Mouse (Mus musculus): ENCODE results near the gene Rcor3. TPM values are rescaled to one million over a fixed set of nuclear protein-coding genes. Genes with fewer than 3 reads are reported as not detected.
A peak's percentile ranks its signal among the peaks of the same experiment; 100 is the strongest.

Rcor3 gene
- polyA plus RNA-seq, 1 experiment: 38.7 TPM

DNA sequence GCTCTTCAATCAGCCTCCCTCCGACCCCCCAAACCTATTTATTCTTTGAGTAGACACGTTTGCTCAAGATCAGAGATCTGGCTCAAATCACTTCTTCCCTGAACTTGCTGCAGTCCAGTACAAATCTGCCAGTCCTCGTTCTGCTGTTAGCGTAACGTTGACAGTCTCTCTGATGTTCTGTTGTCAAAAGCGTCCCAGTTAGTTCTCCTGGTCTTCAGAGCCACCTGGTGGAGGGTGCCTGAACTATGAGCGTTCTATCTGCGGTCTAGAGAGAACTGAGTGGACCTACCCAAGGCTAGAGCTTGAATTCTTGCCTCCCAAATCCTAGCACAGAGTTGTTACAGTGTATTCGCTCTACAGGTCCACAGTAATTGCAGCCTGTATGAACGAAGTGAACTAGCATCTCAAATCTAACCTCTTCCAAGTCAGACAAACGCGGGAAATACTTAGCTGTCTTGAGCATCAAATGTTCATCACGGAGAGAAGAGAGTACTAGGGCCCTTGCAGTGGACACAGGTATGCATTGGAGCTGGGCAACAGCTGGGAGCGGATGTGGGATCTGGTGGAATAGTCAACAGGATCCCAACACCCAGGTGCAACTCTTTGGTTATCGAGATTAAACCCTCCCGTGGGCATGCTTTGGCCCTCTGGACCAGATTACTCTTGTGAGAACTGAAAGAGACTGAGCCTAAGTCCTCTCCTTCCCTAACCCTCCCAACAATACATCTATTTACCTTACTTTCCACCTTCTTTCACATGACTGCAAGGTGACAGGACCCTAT is 44.8 kb downstream of the Rcor3 start:
- H3K27me3 ChIP-seq (ENCODE audit: control insufficient read depth, insufficient read depth, low read length): no peaks in the 10 kb centered on the region
- peak overlapping the region; percentile 63 for H3K4me3 ChIP-seq (replicated peaks; ENCODE audit: insufficient read depth, low read depth, low read length)
- DNase-seq: peak; percentile 79 to 83
- 30% methylated on average over 16 of the region's 16 CpGs for WGBS
- H3K27ac ChIP-seq (ENCODE audit: insufficient read depth, low read length): no peak overlapping the region
- H3K4me1 ChIP-seq (ENCODE audit: control insufficient read depth, insufficient read depth, low read length): no peaks in the 10 kb centered on the region
- peak; percentile 95 for TF ChIP-seq CTCF (IDR thresholded peaks at IDR 0.05; ENCODE audit: borderline replicate concordance, insufficient read depth, low read depth, low read length)
- no peak for TF ChIP-seq POLR2A (IDR thresholded peaks at IDR 0.05; ENCODE audit: borderline replicate concordance, insufficient read depth, low read length)

DNA sequence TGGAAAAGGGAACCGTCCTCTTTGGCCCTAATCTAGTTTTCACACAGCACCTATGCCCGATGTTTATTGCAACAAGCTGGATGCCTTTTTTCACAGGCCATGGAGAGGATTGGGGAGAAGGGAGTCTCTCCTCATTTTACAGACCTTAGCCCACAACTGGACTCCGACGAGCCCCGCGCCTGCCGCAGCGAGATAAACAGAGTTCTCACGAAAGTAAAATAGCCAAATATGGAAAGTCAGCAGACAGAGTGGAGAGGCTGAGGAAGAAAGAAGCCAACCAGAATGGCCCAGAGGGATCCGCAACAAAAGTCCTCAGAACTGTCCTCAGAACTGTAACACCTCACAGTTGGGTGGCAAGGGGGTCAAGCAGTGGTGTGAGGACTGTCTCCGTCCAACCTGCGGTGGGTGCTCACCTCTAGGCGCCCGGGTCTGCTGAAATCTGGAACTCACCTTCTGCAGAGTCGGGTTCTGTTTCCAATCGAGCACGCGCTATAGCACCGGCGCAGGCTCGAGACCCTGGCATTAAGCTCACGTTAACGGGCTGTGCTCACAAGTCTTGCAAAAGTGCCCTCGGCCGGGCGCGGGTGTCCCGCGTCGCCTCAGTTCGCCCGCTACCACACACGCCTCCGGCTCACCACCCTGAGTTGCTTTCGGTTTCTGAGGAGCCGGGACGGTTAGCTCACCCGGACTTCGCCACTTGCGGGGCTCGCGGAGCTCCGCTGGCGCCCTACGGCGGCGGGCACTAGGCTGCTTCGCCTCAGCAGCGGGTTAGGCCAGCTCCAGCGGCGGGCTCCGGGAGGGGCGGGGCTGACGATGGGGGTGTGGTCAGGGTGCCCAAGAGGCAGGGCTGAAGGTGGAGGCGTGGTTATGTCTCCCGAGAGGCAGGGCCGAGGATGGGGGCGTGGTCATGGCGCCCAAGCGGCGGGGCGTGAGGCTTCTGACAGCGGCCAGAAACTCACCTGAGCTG is 45.8 kb downstream of the Rcor3 start, which contains the start of gene Traf5:
Traf5 (minus strand) TSS at position 754 of the 967 bp plus-strand sequence.
- WGBS: 4% methylated on average over 63 of the region's 63 CpGs
- no peaks in the 10 kb centered on the region for H3K27me3 ChIP-seq (ENCODE audit: control insufficient read depth, insufficient read depth, low read length)
- no peak for TF ChIP-seq CTCF (IDR thresholded peaks at IDR 0.05; ENCODE audit: borderline replicate concordance, insufficient read depth, low read depth, low read length)
- TF ChIP-seq POLR2A (IDR thresholded peaks at IDR 0.05; ENCODE audit: borderline replicate concordance, insufficient read depth, low read length): no peak
- peak; percentile 86 to 87 for DNase-seq
- peak within 1 kb of the TSS; percentile 63 for H3K4me3 ChIP-seq (replicated peaks; ENCODE audit: insufficient read depth, low read depth, low read length)
- H3K4me1 ChIP-seq (ENCODE audit: control insufficient read depth, insufficient read depth, low read length): no peaks in the 10 kb centered on the region
- H3K27ac ChIP-seq (ENCODE audit: insufficient read depth, low read length): no peak within 1 kb of the TSS

DNA sequence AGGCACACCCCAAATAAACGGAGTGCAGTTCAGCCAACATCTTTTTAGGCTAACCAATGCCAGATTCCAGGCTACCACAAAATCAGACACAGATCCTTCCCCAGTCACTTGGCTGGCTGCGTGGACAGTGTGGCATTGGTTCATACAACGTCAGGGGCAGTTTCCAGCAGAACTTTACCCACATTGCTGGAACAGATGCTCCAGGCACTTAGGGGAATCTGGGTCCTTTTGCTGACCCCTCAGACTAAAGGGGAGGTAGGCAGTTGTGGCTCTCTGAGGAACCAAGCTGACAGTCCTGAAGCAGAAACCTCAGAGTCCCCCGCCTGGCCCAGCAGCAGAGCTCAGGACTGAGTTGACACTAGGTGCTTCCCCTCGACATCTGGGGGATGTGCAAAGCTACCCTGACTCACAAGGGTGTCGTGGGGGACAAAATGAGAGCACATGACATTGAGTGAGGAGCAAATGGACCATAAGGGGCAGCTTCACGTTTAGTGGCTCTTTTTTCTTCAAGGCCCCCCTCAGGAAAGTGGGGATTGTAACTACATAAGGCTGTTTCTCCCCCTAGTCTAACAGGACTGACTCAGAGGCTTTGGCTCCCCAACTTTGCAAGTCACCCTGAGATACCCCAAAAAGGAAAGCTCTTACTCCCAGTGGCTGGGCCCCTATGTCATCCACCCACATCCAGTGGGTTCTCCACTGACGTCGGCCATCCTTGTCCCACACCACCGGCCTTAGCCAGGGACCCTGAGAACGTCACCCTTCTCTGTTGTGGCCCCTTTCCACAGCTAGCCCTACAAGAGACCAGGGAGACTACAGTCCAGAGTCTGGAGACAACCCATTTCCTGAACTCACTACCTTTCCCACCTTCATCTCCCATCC is 46.9 kb downstream of the Rcor3 start:
- 72% methylated on average over 11 of the region's 11 CpGs for WGBS
- Histone ChIP-seq H3K27ac (ENCODE audit: insufficient read depth, low read length) (no peak overlapping the region), H3K27me3 (ENCODE audit: control insufficient read depth, insufficient read depth, low read length) (no peaks in the 10 kb centered on the region), H3K4me3 (replicated peaks; ENCODE audit: insufficient read depth, low read depth, low read length) (no peak overlapping the region), H3K4me1 (ENCODE audit: control insufficient read depth, insufficient read depth, low read length) (no peaks in the 10 kb centered on the region)
- no peak for TF ChIP-seq POLR2A (IDR thresholded peaks at IDR 0.05; ENCODE audit: borderline replicate concordance, insufficient read depth, low read length)
- no peak for TF ChIP-seq CTCF (IDR thresholded peaks at IDR 0.05; ENCODE audit: borderline replicate concordance, insufficient read depth, low read depth, low read length)
- no peak for DNase-seq

DNA sequence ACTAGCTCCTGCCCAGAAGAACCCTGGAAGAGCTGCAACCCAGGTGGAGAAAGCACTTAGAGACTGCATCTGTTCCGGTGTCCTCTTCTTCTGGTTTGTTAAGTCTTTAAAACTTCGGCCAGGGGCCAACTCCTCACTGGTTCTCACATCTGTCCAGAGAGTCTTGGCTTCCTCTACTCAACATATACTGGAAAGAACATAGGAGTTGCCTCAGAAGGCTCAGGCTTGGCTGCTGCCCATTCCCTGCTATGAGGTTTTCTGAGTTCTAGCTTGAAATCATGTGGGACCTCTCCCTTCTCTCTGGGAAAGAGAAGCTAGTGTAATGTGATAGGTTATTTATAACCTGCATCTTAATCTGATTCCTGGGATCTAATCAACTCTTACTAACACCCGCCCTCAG is 47.6 kb downstream of the Rcor3 start:
- WGBS: 70% methylated on average over 3 of the region's 3 CpGs

DNA sequence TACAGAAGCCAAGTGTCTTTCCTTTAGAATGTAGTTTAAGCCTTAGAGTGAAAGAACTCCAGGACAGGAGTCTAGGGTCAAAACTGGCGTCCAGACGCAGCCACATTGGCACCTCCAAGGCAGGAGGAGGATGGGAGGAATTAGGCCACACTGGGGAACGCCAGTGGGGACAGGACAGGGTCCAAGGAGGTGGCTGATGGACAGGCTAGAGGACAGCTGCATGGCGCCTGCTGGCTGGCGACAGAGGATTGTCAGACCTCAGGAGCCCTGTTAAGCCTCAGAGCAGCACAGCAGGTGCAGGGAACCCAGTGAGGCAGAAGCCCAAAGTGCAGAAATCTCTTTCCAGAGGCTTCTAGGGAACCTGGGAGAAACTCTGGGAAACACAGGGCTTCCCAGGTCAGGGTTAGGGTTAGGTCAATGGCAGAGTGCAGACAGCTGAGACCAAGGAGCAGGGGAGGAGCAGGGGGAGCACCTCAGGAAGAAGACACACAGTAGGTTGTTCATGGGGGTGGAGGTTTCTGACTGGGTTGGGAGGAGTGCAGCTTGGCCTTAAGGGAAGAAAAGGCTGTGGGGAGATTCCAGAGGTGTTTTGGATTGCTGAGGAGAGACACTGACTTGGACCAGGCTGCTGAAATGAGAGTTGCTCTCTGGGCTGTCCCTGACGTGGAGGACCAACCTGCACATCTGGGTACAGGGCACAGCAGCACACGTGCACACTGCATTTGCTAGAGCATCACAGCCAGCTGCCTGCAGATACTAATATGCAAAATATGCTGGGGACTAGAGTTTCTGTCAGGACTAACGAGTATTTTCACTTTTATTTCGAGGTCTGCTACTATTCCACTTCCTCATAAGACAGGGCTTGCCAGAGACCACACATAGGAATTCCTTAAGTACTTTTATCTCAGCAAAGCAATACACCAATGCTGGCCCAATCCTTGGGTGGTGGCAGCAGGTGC is 48.4 kb downstream of the Rcor3 start:
- no peak for DNase-seq
- Histone ChIP-seq H3K27ac (ENCODE audit: insufficient read depth, low read length) (no peak overlapping the region), H3K4me3 (replicated peaks; ENCODE audit: insufficient read depth, low read depth, low read length) (no peak overlapping the region), H3K4me1 (ENCODE audit: control insufficient read depth, insufficient read depth, low read length) (no peaks in the 10 kb centered on the region), H3K27me3 (ENCODE audit: control insufficient read depth, insufficient read depth, low read length) (no peaks in the 10 kb centered on the region)
- 57% methylated on average over 9 of the region's 9 CpGs for WGBS
- TF ChIP-seq CTCF (IDR thresholded peaks at IDR 0.05; ENCODE audit: borderline replicate concordance, insufficient read depth, low read depth, low read length) (no peak), POLR2A (IDR thresholded peaks at IDR 0.05; ENCODE audit: borderline replicate concordance, insufficient read depth, low read length) (no peak)

More for the DNA sequence above, 47.6 kb downstream of the Rcor3 start:
- Histone ChIP-seq H3K27ac (ENCODE audit: insufficient read depth, low read length) (no peak overlapping the region), H3K4me1 (ENCODE audit: control insufficient read depth, insufficient read depth, low read length) (no peaks in the 10 kb centered on the region), H3K27me3 (ENCODE audit: control insufficient read depth, insufficient read depth, low read length) (no peaks in the 10 kb centered on the region), H3K4me3 (replicated peaks; ENCODE audit: insufficient read depth, low read depth, low read length) (no peak overlapping the region)
- TF ChIP-seq CTCF (IDR thresholded peaks at IDR 0.05; ENCODE audit: borderline replicate concordance, insufficient read depth, low read depth, low read length) (no peak), POLR2A (IDR thresholded peaks at IDR 0.05; ENCODE audit: borderline replicate concordance, insufficient read depth, low read length) (no peak)
- no peak for DNase-seq

DNA sequence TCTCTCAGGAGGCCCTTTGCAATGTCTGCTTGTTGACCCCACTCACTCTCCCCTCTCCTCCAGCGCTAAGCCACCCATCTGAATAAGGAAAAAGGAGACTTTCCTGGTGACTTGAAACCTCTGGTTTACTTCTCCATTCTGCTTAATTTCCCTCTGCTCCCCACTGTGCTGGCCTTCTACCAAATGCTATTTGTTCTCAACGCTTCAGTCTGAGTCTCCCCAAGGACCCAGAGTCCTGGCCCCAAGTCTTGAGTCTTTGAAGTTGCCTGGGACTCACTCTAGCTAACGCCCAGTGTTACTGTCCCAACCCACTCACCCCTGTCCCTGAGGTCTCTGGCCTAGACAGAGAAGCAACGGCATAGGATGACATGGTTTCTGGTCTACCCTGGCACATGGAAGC is 49.9 kb downstream of the Rcor3 start:
- H3K4me3 ChIP-seq (replicated peaks; ENCODE audit: insufficient read depth, low read depth, low read length): no peak overlapping the region
- TF ChIP-seq POLR2A (IDR thresholded peaks at IDR 0.05; ENCODE audit: borderline replicate concordance, insufficient read depth, low read length) (no peak), CTCF (IDR thresholded peaks at IDR 0.05; ENCODE audit: borderline replicate concordance, insufficient read depth, low read depth, low read length) (no peak)
- H3K27me3 ChIP-seq (ENCODE audit: control insufficient read depth, insufficient read depth, low read length): no peaks in the 10 kb centered on the region
- DNase-seq: no peak
- no peaks in the 10 kb centered on the region for H3K4me1 ChIP-seq (ENCODE audit: control insufficient read depth, insufficient read depth, low read length)
- no peak overlapping the region for H3K27ac ChIP-seq (ENCODE audit: insufficient read depth, low read length)
- WGBS: 57% methylated on average over 4 of the region's 4 CpGs
